Mouse (Mus musculus) gastrocnemius, adult 2 months (tissue): ENCODE results near the gene Hist1h3g. TPM values are rescaled to one million over a fixed set of nuclear protein-coding genes. Genes with fewer than 3 reads are reported as not detected.
"Not testable (repeated sequence)": the region's sequence is repeated elsewhere in the genome, so short reads cannot be mapped to it uniquely, and the experiment has no call there.

Experiments
- DNase-seq: peaks from one replicate; pipeline ENCODE4 v3.0.0; 2022
- H3K27ac ChIP-seq: fragments of 200-600 bp; 2 replicates; pipeline ENCODE4 v1.8.1; 2022; ENCODE audit warnings: mild to moderate bottlenecking
- H3K4me3 ChIP-seq: fragments of 200-600 bp; 2 replicates; pipeline ENCODE4 v1.8.1; 2022; ENCODE audit warnings: mild to moderate bottlenecking, moderate library complexity
- CTCF ChIP-seq: fragments of 200-600 bp; IDR thresholded peaks from 2 replicates; pipeline ENCODE4 v1.8.1; 2022; ENCODE audit warnings: antibody characterized with exemption, mild to moderate bottlenecking, moderate library complexity
- intact Hi-C: fragments of 180-260 bp; cut with DNase I; formaldehyde crosslinking; loops from one replicate; pipeline ENCODE4 v1.15.1; 2025
- total RNA-seq, 2 experiments: library from RNA; stranded (reverse); gene quantifications; 2 replicates each; pipeline ENCODE4 v1.2.3; 2021

Hist1h3g gene
- total RNA-seq, 2 experiments from 2014 or later = not detected

DNA sequence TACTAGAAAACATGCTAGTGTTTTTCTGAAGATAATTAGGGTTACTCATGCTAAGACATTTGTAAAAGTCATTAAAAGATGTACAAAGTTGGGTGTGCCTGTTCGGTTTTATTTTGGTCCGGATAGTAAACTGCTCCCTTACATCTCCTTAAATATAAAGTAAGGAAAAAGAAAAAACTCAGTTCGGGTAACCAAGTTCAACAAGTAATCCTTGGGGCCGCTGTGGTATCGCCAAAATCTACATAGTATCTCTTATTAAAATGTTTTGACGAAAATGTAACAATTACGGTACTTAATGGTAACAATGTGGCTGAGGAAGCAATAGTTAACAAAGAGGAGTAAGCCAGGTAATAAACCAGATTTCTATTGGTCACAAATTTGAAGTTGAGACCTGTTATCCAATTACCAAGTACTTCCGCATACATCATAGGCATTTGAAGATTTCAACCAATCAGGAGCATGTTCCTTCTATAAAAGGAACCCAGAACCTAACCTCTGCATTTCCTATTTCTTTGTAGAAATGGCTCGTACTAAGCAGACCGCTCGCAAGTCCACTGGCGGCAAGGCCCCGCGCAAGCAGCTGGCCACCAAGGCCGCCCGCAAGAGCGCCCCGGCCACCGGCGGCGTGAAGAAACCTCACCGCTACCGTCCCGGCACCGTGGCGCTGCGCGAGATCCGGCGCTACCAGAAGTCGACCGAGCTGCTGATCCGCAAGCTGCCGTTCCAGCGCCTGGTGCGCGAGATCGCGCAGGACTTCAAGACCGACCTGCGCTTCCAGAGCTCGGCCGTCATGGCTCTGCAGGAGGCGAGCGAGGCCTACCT lies 9.0 kb downstream of the Hist1h3g start, which contains the start of gene Hist1h3f:
Gene Hist1h3f (plus strand): TSS at position 88 of the 822 bp plus-strand sequence.
- peak within 1 kb of the TSS; percentile 74 for H3K4me3 ChIP-seq
- intact Hi-C loops = no loop called here
- peak within 1 kb of the TSS; percentile 96 for H3K27ac ChIP-seq
- no peak for TF ChIP-seq CTCF
- peak; percentile 63 for DNase-seq

DNA sequence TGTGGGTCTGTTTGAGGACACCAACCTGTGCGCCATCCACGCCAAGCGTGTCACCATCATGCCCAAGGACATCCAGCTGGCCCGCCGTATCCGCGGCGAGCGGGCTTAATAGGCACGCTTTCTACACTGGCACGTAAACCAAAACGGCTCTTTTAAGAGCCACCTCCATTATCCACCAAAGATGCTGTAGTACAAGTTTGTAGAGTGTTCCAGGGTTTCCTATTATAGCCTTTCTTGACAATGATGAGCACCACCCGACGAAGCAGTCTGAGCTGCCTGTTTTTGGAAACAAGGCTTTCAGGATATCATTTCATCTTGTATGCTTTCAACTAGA lies 9.5 kb downstream of the Hist1h3g start:
- DNase-seq, intact Hi-C loops: not testable (repeated sequence)
- peak overlapping the region; percentile 74 for H3K4me3 ChIP-seq
- peak overlapping the region; percentile 96 for H3K27ac ChIP-seq

DNA sequence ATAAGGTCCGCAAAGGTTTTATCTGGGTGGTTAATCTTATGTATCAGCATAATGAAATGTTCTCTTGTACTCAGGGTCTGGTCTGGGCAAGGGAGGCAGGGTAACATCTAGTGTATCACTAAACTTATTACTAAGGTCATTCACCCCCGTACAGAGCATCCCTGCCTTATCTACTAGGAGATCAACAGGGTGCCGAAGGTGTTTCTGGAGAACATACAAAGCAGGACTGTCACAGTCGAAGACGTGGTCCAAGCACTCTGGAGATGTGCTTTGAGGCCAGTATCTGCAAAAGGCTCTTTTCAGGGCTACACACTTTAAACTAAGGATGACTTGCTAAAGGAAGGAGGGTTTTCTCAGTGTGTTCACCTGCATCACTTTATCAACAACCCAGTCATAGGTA lies 11.5 kb downstream of the Hist1h3g start:
- Histone ChIP-seq H3K4me3 (no peak overlapping the region), H3K27ac (no peak overlapping the region)
- intact Hi-C loops = no loop called here
- DNase-seq = no peak
- TF ChIP-seq CTCF = no peak

DNA sequence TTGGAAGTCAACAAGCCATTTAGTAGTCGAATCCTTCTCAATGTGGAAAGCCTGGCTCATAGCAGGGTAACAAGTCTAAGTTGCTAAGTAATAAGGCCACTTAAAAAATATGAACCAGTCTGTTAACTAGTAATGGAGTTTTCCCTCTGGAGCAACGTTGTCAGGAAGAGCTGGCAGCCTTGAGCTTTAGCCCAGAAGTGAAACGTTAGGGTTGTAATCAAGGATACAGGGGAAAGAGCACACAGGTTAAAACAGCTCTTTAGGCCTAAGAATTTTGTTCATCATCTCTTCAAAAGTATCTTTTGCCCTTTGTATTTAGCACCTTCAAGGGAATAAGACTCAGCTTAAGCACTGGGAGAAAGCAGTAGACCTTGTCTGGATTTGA lies 15.5 kb downstream of the Hist1h3g start:
- TF ChIP-seq CTCF = no peak
- Histone ChIP-seq H3K27ac (peak overlapping the region; percentile 82), H3K4me3 (peak overlapping the region; percentile 73)
- intact Hi-C loops = no loop called here
- DNase-seq = no peak

DNA sequence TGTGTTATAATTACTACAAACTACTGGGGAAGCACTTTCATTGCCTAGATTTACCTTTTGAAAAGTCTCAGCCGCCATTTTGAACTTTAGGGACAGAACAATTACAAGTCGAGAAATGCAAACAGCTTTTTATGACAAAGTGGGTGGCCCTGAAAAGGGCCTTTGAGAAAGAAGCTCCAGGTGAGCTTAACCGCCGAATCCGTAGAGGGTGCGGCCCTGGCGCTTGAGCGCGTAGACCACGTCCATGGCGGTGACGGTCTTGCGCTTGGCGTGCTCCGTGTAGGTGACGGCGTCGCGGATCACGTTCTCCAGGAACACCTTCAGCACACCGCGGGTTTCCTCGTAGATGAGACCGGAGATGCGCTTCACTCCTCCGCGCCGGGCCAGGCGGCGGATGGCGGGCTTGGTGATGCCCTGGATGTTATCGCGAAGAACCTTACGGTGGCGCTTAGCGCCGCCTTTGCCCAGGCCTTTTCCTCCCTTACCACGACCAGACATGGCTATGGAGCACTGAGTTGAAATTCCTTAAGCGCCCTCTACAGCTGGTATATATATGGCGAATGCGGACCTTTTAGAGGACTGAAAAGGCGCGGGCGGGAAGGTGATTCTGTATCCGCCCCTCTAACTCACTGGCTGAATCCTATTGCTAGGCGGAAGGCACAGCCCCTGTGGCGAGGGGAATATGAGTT lies 16.1 kb downstream of the Hist1h3g start, which contains the start of gene Hist1h4f:
Gene Hist1h4f (minus strand): TSS at position 503 of the 689 bp plus-strand sequence.
- H3K27ac ChIP-seq = peak within 1 kb of the TSS; percentile 82
- H3K4me3 ChIP-seq = peak within 1 kb of the TSS; percentile 73
- intact Hi-C loops = not testable (repeated sequence)
- TF ChIP-seq CTCF = peak; percentile 61
- DNase-seq = peak; percentile 73

DNA sequence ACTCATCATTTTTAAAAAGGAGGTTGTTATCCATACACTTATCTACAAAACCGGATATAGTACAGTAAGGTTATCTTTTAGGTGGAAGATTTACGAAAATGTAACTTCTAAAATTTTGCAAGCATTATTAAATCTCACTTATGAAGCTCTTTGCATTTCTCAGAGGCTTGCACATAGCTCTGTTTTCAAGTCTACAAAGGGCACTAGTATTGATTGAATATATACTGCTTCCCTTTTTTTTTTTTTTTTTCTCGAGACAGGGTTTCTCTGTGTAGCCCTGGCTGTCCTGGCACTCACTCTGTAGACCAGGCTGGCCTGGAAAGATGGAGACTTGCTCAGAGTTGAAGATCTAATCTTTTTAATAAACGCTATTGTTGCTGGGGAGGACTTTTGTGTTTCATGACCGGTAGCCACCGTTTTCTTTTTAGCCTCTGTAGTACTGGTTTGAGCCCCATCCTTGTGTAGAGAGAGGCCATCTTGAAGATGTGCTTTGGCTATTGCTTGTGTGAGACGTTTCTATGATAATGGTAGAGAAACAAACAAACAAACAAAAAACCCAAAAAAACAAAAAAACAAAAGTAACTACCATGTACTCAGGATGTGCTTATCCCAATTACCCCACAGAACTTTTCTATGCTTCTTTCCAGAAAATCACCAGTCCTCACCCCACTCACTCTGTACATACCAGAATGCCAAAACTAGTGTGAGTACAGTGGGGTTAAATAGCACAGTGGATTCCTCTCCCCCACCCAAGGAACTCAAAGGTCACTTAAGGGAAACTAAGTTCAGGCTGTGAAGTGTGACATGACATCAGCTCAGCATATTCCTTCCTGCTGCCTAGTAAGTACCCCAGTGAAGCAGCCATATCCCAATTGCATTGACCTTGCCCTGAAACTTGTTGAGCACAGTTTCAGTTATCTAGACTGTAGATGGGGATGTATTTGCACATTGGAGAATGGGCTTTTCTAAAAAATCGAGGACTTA lies 17.0 kb downstream of the Hist1h3g start:
- Histone ChIP-seq H3K4me3 (peak overlapping the region; percentile 73), H3K27ac (peak overlapping the region; percentile 82)
- TF ChIP-seq CTCF = no peak
- DNase-seq = no peak
- intact Hi-C loops = no loop called here

DNA sequence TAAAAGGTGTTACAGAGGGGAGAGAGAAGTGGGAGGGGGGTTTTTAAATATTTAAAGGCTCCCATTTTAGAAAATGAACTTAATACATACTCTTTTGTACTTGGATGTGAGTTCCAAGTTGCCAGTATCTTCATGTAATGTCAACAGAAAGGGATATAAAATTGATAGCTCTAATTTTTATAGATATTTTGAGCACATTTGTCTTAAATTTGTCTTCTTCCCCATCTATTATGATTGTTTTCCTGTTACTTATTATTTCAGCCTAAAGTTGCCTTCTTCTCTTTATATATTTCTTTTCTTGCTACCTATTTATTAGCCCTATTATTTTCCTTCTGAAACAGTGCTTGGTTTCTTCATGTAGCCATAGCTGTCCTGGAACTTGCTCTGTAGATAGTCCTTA lies 17.7 kb downstream of the Hist1h3g start, which contains the start of gene Hist1h1d:
Gene Hist1h1d (plus strand): TSS at position 301 of the 400 bp plus-strand sequence.
- no peak for TF ChIP-seq CTCF
- no peak for DNase-seq
- intact Hi-C loops = no loop called here
- peak within 1 kb of the TSS; percentile 84; the same call in 1 of the 2 replicates for H3K27ac ChIP-seq
- peak within 1 kb of the TSS; percentile 81; the same call in 1 of the 2 replicates for H3K4me3 ChIP-seq

DNA sequence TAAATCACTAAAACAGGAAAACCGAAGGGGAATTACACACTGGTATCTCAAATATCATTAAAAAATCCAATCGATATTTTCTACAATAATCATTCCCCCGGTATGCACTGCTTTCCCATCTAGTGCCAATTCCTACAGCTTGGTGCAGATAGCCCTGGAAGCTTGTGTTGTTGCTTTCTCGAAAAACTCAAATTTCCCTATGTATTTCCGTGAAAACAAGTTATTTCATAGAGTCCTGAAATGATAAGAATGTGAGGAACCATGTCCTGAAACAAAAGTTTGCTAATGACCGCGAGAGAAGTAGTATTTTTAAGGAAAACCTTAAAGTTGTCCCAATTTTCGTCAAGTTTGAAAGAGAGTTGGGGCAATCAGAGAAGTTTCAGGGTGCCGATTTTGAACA lies 19.2 kb downstream of the Hist1h3g start:
- TF ChIP-seq CTCF = no peak
- intact Hi-C loops = no loop called here
- peak overlapping the region; percentile 81 for H3K4me3 ChIP-seq
- H3K27ac ChIP-seq = peak overlapping the region; percentile 84
- DNase-seq = no peak

DNA sequence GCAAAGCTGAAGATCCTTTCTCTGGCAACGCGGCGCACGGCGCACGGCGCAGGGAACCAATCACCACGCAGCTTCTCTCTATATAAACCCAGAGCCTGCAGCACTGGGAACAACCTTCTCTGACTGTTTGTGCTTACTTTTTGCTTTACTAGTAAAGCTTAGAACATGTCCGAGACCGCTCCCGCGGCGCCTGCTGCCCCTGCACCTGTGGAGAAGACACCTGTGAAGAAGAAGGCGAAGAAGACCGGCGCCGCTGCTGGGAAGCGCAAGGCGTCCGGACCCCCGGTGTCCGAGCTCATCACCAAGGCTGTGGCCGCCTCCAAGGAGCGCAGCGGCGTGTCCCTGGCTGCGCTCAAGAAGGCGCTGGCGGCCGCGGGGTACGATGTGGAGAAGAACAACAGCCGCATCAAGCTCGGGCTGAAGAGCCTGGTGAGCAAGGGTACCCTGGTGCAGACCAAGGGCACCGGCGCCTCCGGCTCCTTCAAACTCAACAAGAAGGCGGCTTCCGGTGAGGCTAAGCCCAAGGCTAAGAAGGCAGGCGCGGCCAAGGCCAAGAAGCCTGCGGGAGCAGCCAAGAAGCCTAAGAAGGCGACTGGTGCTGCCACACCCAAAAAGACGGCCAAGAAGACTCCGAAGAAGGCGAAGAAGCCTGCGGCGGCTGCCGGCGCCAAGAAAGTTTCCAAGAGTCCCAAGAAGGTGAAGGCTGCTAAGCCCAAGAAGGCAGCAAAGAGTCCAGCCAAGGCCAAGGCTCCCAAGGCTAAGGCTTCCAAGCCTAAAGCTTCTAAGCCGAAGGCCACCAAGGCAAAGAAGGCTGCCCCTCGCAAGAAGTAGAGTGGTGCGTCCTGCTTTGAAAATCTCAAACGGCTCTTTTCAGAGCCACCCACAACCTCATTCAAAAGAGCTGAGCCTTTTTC lies 20.0 kb downstream of the Hist1h3g start:
- H3K4me3 ChIP-seq = peak overlapping the region; percentile 81
- H3K27ac ChIP-seq = peak overlapping the region; percentile 84
- intact Hi-C loops = no loop called here
- no peak for TF ChIP-seq CTCF
- peak; percentile 76 for DNase-seq

DNA sequence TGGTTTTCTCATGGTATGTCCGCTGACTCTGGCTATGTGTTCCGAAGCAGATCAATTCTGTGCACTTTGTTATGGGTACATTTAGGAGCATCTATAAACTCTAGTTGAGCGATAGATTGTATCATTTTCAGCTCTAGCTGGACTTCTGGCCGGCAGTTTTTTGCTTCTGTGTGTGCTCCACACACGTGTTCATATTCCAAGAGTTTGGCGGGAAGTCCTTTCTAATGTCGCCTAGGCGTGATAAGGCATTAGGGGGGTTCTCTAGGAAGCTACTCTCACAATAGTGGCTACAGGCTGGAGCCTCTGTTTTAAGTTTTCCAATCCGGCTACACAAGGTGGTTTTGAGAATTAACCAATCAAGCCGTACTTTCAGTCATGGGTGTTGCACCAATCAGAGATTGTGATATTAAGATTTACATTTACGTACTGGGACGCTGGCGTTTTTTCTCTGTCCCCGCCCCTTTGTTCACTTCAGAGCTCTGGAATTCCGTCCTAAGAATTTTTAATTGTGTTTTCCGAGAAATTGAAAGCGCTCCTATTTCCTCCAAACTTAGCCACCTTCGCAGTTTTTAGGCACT lies 20.7 kb downstream of the Hist1h3g start:
- H3K27ac ChIP-seq = peak overlapping the region; percentile 84
- intact Hi-C loops = no loop called here
- no peak for TF ChIP-seq CTCF
- DNase-seq = peak; percentile 38
- peak overlapping the region; percentile 81 for H3K4me3 ChIP-seq

DNA sequence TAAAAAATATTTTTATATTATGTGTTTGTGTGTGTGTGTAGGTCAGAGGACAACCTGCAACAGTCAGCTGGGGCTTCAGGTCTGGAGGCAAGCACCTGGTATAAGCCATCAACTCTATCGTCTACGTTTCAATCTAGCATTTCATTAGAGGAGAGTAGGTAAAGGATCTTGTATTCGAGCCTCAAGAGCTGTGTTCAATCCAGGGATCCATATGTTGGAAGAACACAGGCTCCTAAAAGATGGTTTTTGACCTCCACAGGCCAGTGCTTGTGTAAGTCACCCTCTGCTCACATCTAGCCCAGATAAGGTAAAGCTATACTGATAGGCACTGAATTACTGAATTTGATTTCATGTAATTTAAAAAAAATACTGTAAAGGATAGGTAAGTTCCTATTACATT lies 21.7 kb downstream of the Hist1h3g start:
- Histone ChIP-seq H3K27ac (no peak overlapping the region), H3K4me3 (no peak overlapping the region)
- intact Hi-C loops = no loop called here
- no peak for DNase-seq
- no peak for TF ChIP-seq CTCF

DNA sequence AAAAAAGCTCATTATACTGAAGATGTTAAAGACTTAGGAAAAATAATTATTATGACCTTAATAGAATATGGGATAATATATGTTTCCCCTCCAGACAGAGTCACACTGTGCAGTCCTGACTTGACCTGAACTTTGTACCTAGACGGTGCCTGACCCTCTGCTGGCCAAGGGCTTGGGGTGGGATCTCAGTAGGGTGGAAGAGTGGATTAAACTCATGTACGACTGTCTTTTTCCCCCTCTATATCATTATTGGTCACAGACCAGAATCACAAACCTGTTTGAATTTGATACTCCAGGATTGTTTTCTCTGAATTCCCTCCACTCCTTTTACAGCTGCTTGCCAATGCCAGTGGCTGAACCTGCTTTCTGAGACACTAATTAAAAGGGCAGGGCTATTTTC lies 25.5 kb downstream of the Hist1h3g start:
- not testable (repeated sequence) for DNase-seq, H3K4me3 ChIP-seq, H3K27ac ChIP-seq
- intact Hi-C loops = loop anchor here (10.0 kb wide), 1 partner anchor 174 kb away; the partner anchor contains the start of gene Hist1h1c

DNA sequence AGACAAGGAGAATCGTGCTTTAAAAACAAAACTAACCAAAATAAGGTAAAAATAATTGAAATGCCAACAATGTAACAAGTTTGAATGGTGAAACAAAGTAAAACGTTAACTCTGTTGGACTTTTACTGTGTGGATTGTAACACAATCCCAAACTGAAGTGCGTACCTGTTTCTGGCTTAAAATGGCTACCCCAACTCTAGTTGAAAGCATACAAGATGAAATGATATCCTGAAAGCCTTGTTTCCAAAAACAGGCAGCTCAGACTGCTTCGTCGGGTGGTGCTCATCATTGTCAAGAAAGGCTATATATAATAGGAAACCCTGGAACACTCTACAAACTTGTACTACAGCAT lies 26.3 kb downstream of the Hist1h3g start:
- not testable (repeated sequence) for DNase-seq
- peak overlapping the region; percentile 98 for H3K27ac ChIP-seq
- H3K4me3 ChIP-seq = peak overlapping the region; percentile 86
- intact Hi-C loops = loop anchor here (10.0 kb wide), 1 partner anchor 173 kb away; the partner anchor contains the start of gene Hist1h1c

DNA sequence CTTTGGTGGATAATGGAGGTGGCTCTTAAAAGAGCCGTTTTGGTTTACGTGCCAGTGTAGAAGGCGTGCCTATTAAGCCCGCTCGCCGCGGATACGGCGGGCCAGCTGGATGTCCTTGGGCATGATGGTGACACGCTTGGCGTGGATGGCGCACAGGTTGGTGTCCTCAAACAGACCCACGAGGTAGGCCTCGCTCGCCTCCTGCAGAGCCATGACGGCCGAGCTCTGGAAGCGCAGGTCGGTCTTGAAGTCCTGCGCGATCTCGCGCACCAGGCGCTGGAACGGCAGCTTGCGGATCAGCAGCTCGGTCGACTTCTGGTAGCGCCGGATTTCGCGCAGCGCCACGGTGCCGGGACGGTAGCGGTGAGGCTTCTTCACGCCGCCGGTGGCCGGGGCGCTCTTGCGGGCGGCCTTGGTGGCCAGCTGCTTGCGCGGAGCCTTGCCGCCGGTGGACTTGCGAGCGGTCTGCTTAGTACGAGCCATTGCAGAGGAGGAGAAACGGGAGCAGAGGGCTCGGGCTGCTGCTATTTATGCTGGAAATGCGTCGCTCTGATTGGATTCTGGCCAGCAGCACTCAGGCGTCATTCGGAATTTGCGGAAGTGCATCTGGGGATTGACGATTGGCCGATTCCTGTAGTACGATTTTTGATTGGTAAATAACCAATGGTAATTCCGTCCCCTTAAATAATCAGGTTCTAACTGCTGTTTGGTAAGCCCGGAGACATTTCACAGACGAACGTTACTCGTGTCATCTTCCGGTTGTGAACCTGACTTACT lies 26.8 kb downstream of the Hist1h3g start, which contains the start of gene Hist1h3e:
Gene Hist1h3e (minus strand): TSS at position 487 of the 777 bp plus-strand sequence.
- intact Hi-C loops = loop anchor here (10.0 kb wide), 1 partner anchor 173 kb away; the partner anchor contains the start of gene Hist1h1c
- Histone ChIP-seq H3K4me3 (peak within 1 kb of the TSS; percentile 86), H3K27ac (peak within 1 kb of the TSS; percentile 98)
- DNase-seq = peak; percentile 92
